Mouse (Mus musculus) retina, postnatal 1 day (tissue): ENCODE results near the gene Inpp5b.
A peak's percentile ranks its signal among the peaks of the same experiment; 100 is the strongest.

ENCODE experiments used
- DNase-seq: peaks from one replicate; pipeline ENCODE4 v3.0.0-alpha.2; 2012

Gene Inpp5b

GRCm38 (mm10) chr4:124818832-124819231 is 77.2 kb downstream of the Inpp5b start:
- DNase-seq, result no peak

- no peak for DNase-seq
Measured at GRCm38 (mm10) chr4:124824967-124825366, 83.3 kb downstream of the Inpp5b start.

- DNase-seq, result no peak
Measured at GRCm38 (mm10) chr4:124825371-124825965, 83.8 kb downstream of the Inpp5b start.

- no peak for DNase-seq
Measured at GRCm38 (mm10) chr4:124829671-124830070, 88.0 kb downstream of the Inpp5b start.

GRCm38 (mm10) chr4:124832796-124833195 is 91.1 kb downstream of the Inpp5b start:
- DNase-seq, result no peak

GRCm38 (mm10) chr4:124838035-124838700 is 96.5 kb downstream of the Inpp5b start:
- DNase-seq, result no peak

GRCm38 (mm10) chr4:124840998-124841397 is 99.3 kb downstream of the Inpp5b start:
- DNase-seq, result no peak

GRCm38 (mm10) chr4:124843493-124843892 is 101.8 kb downstream of the Inpp5b start:
- DNase-seq, result peak; percentile 66

GRCm38 (mm10) chr4:124847573-124847972 is 105.9 kb downstream of the Inpp5b start:
- peak; percentile 90 for DNase-seq

- DNase-seq, result no peak
Measured at GRCm38 (mm10) chr4:124849631-124850260, 108.1 kb downstream of the Inpp5b start.

- peak; percentile 98 for DNase-seq
Measured at GRCm38 (mm10) chr4:124850261-124850913, 108.7 kb downstream of the Inpp5b start, which contains the start of gene Yrdc. TSS of gene Yrdc (plus strand) at chr4:124850679.
